Mouse (Mus musculus): ENCODE results near the gene Abca5. TPM values are rescaled to one million over a fixed set of nuclear protein-coding genes. Genes with fewer than 3 reads are reported as not detected.

The Abca5 gene
- polyA plus RNA-seq, 1 experiment = 1.5 TPM

DNA sequence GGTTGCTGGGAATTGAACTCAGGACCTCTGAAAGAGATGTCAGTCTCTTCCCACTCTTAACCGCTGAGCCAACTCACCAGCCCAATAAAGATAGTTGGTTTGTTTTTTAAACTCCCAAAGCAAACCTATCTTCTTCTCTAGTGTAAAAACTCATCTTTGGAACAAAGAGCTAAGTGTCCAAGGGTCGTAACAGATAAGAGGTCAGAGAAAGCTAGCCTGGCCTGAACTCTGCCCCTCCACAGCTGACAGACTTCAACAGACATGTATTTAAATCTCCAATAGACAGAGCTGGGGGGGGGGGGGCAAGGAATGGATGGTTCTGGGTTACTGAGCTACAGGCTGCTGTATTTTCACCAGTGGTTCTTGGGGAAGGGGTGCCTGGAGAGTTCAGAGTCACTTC, 100.0 kb downstream of the Abca5 start:
- Histone ChIP-seq H3K4me3 (ENCODE audit: insufficient read depth, low read length) (no peak overlapping the region), H3K27ac (ENCODE audit: insufficient read depth, low read depth, low read length) (peak overlapping the region; percentile 26), H3K4me1 (ENCODE audit: control insufficient read depth, insufficient read depth, low read length) (peaks cover 4% of the 10 kb centered on the region)
- TF ChIP-seq POLR2A (IDR thresholded peaks at IDR 0.05; ENCODE audit: borderline replicate concordance, low read depth, low read length) (no peak), CTCF (IDR thresholded peaks at IDR 0.05; ENCODE audit: low read depth, low read length) (no peak)

- Histone ChIP-seq H3K4me1 (ENCODE audit: control insufficient read depth, insufficient read depth, low read length) (peaks cover 4% of the 10 kb centered on the region), H3K27ac (ENCODE audit: insufficient read depth, low read depth, low read length) (no peak overlapping the region), H3K4me3 (ENCODE audit: insufficient read depth, low read length) (no peak overlapping the region)
- TF ChIP-seq POLR2A (IDR thresholded peaks at IDR 0.05; ENCODE audit: borderline replicate concordance, low read depth, low read length) = no peak
- TF ChIP-seq CTCF (IDR thresholded peaks at IDR 0.05; ENCODE audit: low read depth, low read length) = no peak
These were observed 104.5 kb downstream of the Abca5 start for GRCm38 (mm10) chr11:110232975-110233374.

Other genes with a start within 250 kb of the Abca5 start
- gene Abca8a, start 241.7 kb downstream of the Abca5 start, polyA plus RNA-seq (2012; ENCODE audit: insufficient read depth, insufficient read length, missing spikeins) = 0.32 TPM in 1 of 2 replicates, not detected in the other
- gene Abca9, start 169.5 kb downstream of the Abca5 start, polyA plus RNA-seq (2012; ENCODE audit: insufficient read depth, insufficient read length, missing spikeins) = 66.7 and 77.2 TPM in 2 replicates
- 4.6 and 5.6 TPM in 2 replicates for gene Abca6, start 85.9 kb downstream of the Abca5 start, polyA plus RNA-seq (2012; ENCODE audit: insufficient read depth, insufficient read length, missing spikeins)
- gene Map2k6, start 61.4 kb upstream of the Abca5 start, polyA plus RNA-seq (2012; ENCODE audit: insufficient read depth, insufficient read length, missing spikeins) = 1.6 and 3.6 TPM in 2 replicates